ENCODE assay signal across 8 mouse cellular contexts in the genomic region with DNA sequence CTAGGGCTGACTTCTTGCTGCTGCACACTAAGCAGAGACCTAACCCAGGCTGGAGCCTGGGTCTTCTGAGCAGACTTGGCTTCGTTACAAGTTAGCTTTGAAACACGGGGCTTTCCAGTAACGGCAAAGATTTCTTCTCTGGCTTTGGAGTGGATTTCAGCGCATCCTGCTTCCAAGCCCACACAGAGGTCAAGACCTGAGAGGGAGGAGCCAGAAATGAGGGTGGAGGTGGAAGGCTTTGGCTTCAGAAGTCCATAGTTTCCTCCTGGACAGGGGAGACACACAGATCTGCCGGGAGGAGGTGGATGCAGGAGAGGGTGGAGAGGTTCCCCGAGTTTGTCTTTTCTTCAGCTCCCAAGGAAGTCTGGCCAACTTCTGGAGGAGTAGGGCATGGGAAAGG. TPM values are rescaled to one million over a fixed set of nuclear protein-coding genes. Genes with fewer than 3 reads are reported as not detected.
DNase-seq lines count a peak whose midpoint lies in the region; ATAC-seq lines count a peak whose summit lies in the region.

No protein-coding gene starts in this region.

- peak; percentile 49 to 65 for DNase-seq in kidney, postnatal 4 days
- no peak for DNase-seq in thymus, postnatal 25 days
- no peak for DNase-seq in midbrain, embryonic 11.5 days (ENCODE audit: low spot score, missing footprints)

- H3K9me3 ChIP-seq in intestine, embryonic 15.5 days, result no peaks in the 10 kb centered on the region
- no peaks in the 10 kb centered on the region for H3K9me3 ChIP-seq in intestine, embryonic 16.5 days (ENCODE audit: control insufficient read depth, low read length)
- no peaks in the 10 kb centered on the region for H3K9me3 ChIP-seq in heart, embryonic 16.5 days (replicated peaks; ENCODE audit: control insufficient read depth, low read length)
- H3K9me3 ChIP-seq in midbrain, embryonic 11.5 days (ENCODE audit: control insufficient read depth, low read length), result no peaks in the 10 kb centered on the region
- H3K9me3 ChIP-seq in forebrain, embryonic 15.5 days, result no peaks in the 10 kb centered on the region

- no peak for ATAC-seq in intestine, embryonic 15.5 days
- ATAC-seq in intestine, embryonic 16.5 days, result no peak
- ATAC-seq in heart, embryonic 16.5 days (replicated peaks; ENCODE audit: extremely low read depth, insufficient read depth, low FRiP score), result no peak; the same call in 1 of the 2 replicates
- ATAC-seq in midbrain, embryonic 11.5 days (ENCODE audit: low FRiP score), result no peak
- no peak for ATAC-seq in forebrain, embryonic 15.5 days (replicated peaks)

- no peak overlapping the region for H3K4me2 ChIP-seq in intestine, embryonic 15.5 days (replicated peaks)
- no peak overlapping the region for H3K4me2 ChIP-seq in intestine, embryonic 16.5 days (ENCODE audit: low read depth, low read length)
- 0 out of 2 replicates have a peak overlapping the region, but pooled peaks have one; percentile 13 for H3K4me2 ChIP-seq in heart, embryonic 16.5 days (ENCODE audit: low read depth, low read length)
- H3K4me2 ChIP-seq in midbrain, embryonic 11.5 days, result no peak overlapping the region
- no peak overlapping the region for H3K4me2 ChIP-seq in forebrain, embryonic 15.5 days (replicated peaks)

- H3K4me3 ChIP-seq in intestine, embryonic 15.5 days (replicated peaks), result no peak overlapping the region
- no peak overlapping the region for H3K4me3 ChIP-seq in intestine, embryonic 16.5 days (ENCODE audit: low read length)
- H3K4me3 ChIP-seq in brown adipose tissue, adult 24 weeks (ENCODE audit: insufficient read depth, low read depth, low read length), result no peak overlapping the region
- no peak overlapping the region for H3K4me3 ChIP-seq in heart, embryonic 16.5 days (ENCODE audit: low read length)
- H3K4me3 ChIP-seq in midbrain, embryonic 11.5 days (ENCODE audit: low read depth, low read length), result no peak overlapping the region
- no peak overlapping the region for H3K4me3 ChIP-seq in forebrain, embryonic 15.5 days

- no peaks in the 10 kb centered on the region for H3K27me3 ChIP-seq in intestine, embryonic 15.5 days (replicated peaks)
- no peaks in the 10 kb centered on the region for H3K27me3 ChIP-seq in intestine, embryonic 16.5 days (replicated peaks; ENCODE audit: control insufficient read depth, insufficient read depth, low read length)
- no peaks in the 10 kb centered on the region for H3K27me3 ChIP-seq in heart, embryonic 16.5 days (ENCODE audit: control insufficient read depth, insufficient read depth, low read length)
- no peaks in the 10 kb centered on the region for H3K27me3 ChIP-seq in midbrain, embryonic 11.5 days (ENCODE audit: control insufficient read depth, insufficient read depth, low read length)
- no peaks in the 10 kb centered on the region for H3K27me3 ChIP-seq in forebrain, embryonic 15.5 days

- H3K4me1 ChIP-seq in intestine, embryonic 15.5 days (replicated peaks), result peaks cover 14% of the 10 kb centered on the region
- H3K4me1 ChIP-seq in intestine, embryonic 16.5 days (ENCODE audit: control insufficient read depth, insufficient read depth, low read length), result peaks cover 11% of the 10 kb centered on the region
- peaks cover 25% of the 10 kb centered on the region for H3K4me1 ChIP-seq in brown adipose tissue, adult 24 weeks (ENCODE audit: control insufficient read depth, insufficient read depth, insufficient read length, low read length)
- peaks cover 25% of the 10 kb centered on the region for H3K4me1 ChIP-seq in heart, embryonic 16.5 days (ENCODE audit: control insufficient read depth, insufficient read depth, low read length)
- H3K4me1 ChIP-seq in midbrain, embryonic 11.5 days (ENCODE audit: control insufficient read depth, insufficient read depth, low read length), result peaks cover 4% of the 10 kb centered on the region; the same call in 1 of the 2 replicates
- peaks cover 12% of the 10 kb centered on the region for H3K4me1 ChIP-seq in forebrain, embryonic 15.5 days

- WGBS in intestine, embryonic 15.5 days, result 30% methylated on average over 6 of the region's 6 CpGs
- WGBS in intestine, embryonic 16.5 days, result 51% methylated on average over 6 of the region's 6 CpGs
- WGBS in heart, embryonic 16.5 days, result 29% methylated on average over 6 of the region's 6 CpGs
- WGBS in midbrain, embryonic 11.5 days, result 86% methylated on average over 6 of the region's 6 CpGs
- WGBS in forebrain, embryonic 15.5 days, result 71% methylated on average over 6 of the region's 6 CpGs

- 0 out of 2 replicates have a peak overlapping the region, but pooled peaks have one; percentile 4 for H3K27ac ChIP-seq in intestine, embryonic 15.5 days
- no peak overlapping the region; the same call in 1 of the 2 replicates for H3K27ac ChIP-seq in intestine, embryonic 16.5 days (ENCODE audit: low read length)
- H3K27ac ChIP-seq in brown adipose tissue, adult 24 weeks (replicated peaks; ENCODE audit: low read depth, low read length), result peak overlapping the region; percentile 76
- peak overlapping the region; percentile 56 for H3K27ac ChIP-seq in heart, embryonic 16.5 days (ENCODE audit: low read length)
- no peak overlapping the region for H3K27ac ChIP-seq in midbrain, embryonic 11.5 days (ENCODE audit: low read depth, low read length)
- H3K27ac ChIP-seq in forebrain, embryonic 15.5 days (replicated peaks), result no peak overlapping the region

- H3K36me3 ChIP-seq in intestine, embryonic 15.5 days, result no peaks in the 10 kb centered on the region
- no peaks in the 10 kb centered on the region for H3K36me3 ChIP-seq in intestine, embryonic 16.5 days (ENCODE audit: control insufficient read depth, insufficient read depth, low read length)
- no peaks in the 10 kb centered on the region for H3K36me3 ChIP-seq in heart, embryonic 16.5 days (ENCODE audit: control insufficient read depth, insufficient read depth)
- H3K36me3 ChIP-seq in midbrain, embryonic 11.5 days (ENCODE audit: control insufficient read depth, insufficient read depth, low read length), result no peaks in the 10 kb centered on the region
- H3K36me3 ChIP-seq in forebrain, embryonic 15.5 days, result no peaks in the 10 kb centered on the region

- no peak overlapping the region for H3K9ac ChIP-seq in intestine, embryonic 15.5 days
- no peak overlapping the region for H3K9ac ChIP-seq in intestine, embryonic 16.5 days (ENCODE audit: low read depth, low read length)
- no peak overlapping the region for H3K9ac ChIP-seq in heart, embryonic 16.5 days (ENCODE audit: low read length)
- H3K9ac ChIP-seq in midbrain, embryonic 11.5 days (ENCODE audit: low read length), result no peak overlapping the region
- H3K9ac ChIP-seq in forebrain, embryonic 15.5 days (replicated peaks), result no peak overlapping the region

RNA-seq across cellular contexts. Expression of gene Plekhg3, which starts 58.8 kb away (rescaled TPM):
- 9.5 and 11.2 TPM in 2 replicates for polyA plus RNA-seq in intestine, embryonic 15.5 days (2015; fragmentation: Nextera tagmentation; extraction: Ambion mirVana)
- polyA plus RNA-seq in intestine, embryonic 16.5 days (2015; fragmentation: Nextera tagmentation; extraction: Ambion mirVana), result 8.8 and 9.3 TPM in 2 replicates
- 6.3 and 6.5 TPM in 2 replicates for polyA plus RNA-seq in brown adipose tissue, adult 24 weeks (2012; ENCODE audit: insufficient read depth, insufficient read length, missing spikeins)
- 6.8 and 9.5 TPM in 2 replicates for polyA plus RNA-seq in heart, embryonic 16.5 days (2015; fragmentation: Nextera tagmentation; extraction: Ambion mirVana)
- polyA plus RNA-seq in midbrain, embryonic 11.5 days (2014; fragmentation: Nextera tagmentation; extraction: Ambion mirVana), result 0.62 and 1.3 TPM in 2 replicates
- 0.79 and 1.2 TPM in 2 replicates for polyA plus RNA-seq in forebrain, embryonic 15.5 days (2015; fragmentation: Nextera tagmentation; extraction: Ambion mirVana)

Comparison
In these comparisons a context has a peak if more than half of its experiments do, and no peak if none do; other contexts are left out.
1. H3K27ac ChIP-seq: peak in intestine, embryonic 15.5 days (single experiment), brown adipose tissue, adult 24 weeks (single experiment) and heart, embryonic 16.5 days (single experiment); none in intestine, embryonic 16.5 days (single experiment), midbrain, embryonic 11.5 days (single experiment) and forebrain, embryonic 15.5 days (single experiment).
2. DNase-seq: peak in kidney, postnatal 4 days (2 of 2); none in thymus, postnatal 25 days (single experiment) and midbrain, embryonic 11.5 days (single experiment).